Mouse (Mus musculus) cerebellum, adult 2 months (tissue): ENCODE results near the gene Fgfr2.

Experiments
- CTCF ChIP-seq: fragments of 200-500 bp; IDR thresholded peaks from 2 replicates; pipeline ENCODE4 v1.5.1; 2011; ENCODE audit warnings: low read depth, mild to moderate bottlenecking, control low read depth, low read length, moderate library complexity, borderline replicate concordance; ENCODE audit not compliant: insufficient read depth
- POLR2A ChIP-seq: fragments of 200-500 bp; IDR thresholded peaks from 2 replicates; pipeline ENCODE4 v1.6.1; 2011; ENCODE audit warnings: low read length, control low read depth, borderline replicate concordance; ENCODE audit not compliant: insufficient read depth

GRCm38 (mm10) chr7:130716989-130717388 lies 2406.2 kb downstream of the Fgfr2 start:
- TF ChIP-seq CTCF (no peak), POLR2A (no peak)
